Mouse (Mus musculus) E14TG2a.4 (cell line): Measurements from ENCODE around the gene Alg14.

Experiments
- CTCF ChIP-seq: conservative IDR thresholded peaks from 2 replicates; pipeline ENCODE4 v1.5.1; 2014; ENCODE audit warnings: low read length
- POU5F1 ChIP-seq: IDR thresholded peaks from 2 replicates; pipeline ENCODE4 v1.6.1; 2014; ENCODE audit warnings: low read length, borderline replicate concordance

DNA sequence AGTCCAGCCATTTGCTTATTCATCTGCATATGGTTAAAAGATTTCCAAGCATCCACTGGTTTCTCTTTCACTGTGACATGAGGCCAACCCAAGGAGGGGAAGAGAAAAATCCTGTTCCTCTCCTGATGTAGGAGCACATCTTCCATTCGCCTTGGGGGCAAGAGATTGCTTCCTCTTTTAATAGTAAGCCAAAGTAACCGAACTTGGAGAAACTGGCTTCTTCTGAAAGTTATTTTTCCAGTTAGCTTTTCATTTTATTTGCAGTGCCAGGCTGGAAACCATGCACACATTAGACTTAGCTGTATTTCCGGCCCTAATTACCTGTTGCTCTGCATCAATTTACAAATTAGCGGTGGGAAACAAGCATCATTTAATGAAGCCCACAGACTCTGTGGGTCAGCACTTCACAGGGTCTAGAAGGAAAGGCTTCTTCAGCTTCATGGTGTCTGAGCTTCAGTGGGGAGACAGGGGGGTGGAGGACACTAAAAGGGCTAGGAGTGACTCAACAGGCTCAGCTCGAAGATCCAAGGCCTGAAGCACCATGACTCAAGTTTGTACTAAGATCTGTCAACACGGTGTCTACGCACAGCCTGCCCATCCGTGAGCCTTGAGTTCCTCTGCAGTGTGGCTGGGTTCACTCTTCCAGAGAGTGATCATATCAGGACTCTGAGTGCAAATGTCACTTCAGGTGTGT is 80.1 kb downstream of the Alg14 start:
- no peak for TF ChIP-seq CTCF
- TF ChIP-seq POU5F1: no peak
